Mouse (Mus musculus): ENCODE measurements at regions not wholly inside any gene's neighbourhood (a gene's known extent, or its start where the extent isn't known, plus 50 kb on each side); places are given as distances from the start of the nearest gene placed in this dataset.

DNA sequence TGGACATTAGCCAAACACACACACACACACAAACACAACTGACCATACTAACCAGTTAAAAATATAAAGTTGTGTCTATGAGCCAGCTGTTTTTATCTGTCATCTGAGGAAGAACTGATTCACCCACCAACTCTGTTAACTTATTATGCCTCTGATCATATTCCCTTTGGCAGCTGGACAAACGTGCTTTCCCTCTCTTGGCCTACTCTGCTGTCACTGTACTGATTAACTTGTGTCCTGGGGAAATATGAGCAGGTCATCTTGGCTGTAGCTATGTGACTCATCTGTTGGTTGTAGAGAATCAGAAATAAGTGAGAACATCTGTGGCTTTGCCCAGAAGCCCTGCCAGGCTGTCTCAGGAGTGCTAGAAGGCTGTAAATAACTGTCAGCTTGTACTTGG, 210.9 kb upstream of the Gm11232 start:
- H3K36me3 ChIP-seq (ENCODE audit: control insufficient read depth, insufficient read depth, low read length): no peaks in the 10 kb centered on the region
- no peak overlapping the region for H3K9ac ChIP-seq (ENCODE audit: low read length)
- no peak overlapping the region for H3K4me2 ChIP-seq
- H3K4me1 ChIP-seq (ENCODE audit: control insufficient read depth, insufficient read depth, low read length): no peaks in the 10 kb centered on the region
- WGBS: 74% methylated on average over 1 of the region's 1 CpGs
- no peak overlapping the region for H3K4me3 ChIP-seq (ENCODE audit: low read depth, low read length)
- no peaks in the 10 kb centered on the region for H3K9me3 ChIP-seq (ENCODE audit: control insufficient read depth, low read length)
- no peak for DNase-seq (ENCODE audit: low spot score, missing footprints)
- no peak overlapping the region for H3K27ac ChIP-seq (ENCODE audit: low read depth, low read length)
- no peak for ATAC-seq (ENCODE audit: low FRiP score)
- no peaks in the 10 kb centered on the region for H3K27me3 ChIP-seq (ENCODE audit: control insufficient read depth, insufficient read depth, low read length)

DNA sequence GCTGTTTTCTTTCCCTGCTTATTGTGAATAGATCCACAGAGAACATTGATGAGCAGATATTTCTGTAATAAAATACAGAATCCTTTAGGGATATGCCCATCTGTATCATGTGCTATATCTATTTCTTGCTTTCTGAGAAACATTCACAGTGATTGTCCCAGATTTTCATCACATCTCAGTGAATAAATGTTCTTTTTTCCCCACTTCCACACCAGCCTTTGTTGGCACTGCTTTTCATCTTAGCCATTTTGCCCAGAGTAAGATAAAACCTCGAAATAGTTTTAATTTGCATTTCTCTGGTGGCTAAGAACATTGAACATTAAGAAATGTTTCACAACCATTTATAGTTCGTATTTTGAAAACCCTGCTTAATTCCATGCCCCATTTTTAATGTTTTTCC, 195.7 kb upstream of the Gm11232 start:
- H3K9me3 ChIP-seq (ENCODE audit: control insufficient read depth, low read length): no peaks in the 10 kb centered on the region
- H3K9ac ChIP-seq (ENCODE audit: low read length): no peak overlapping the region
- H3K4me2 ChIP-seq: no peak overlapping the region
- ATAC-seq (ENCODE audit: low FRiP score): no peak
- no peak for DNase-seq (ENCODE audit: low spot score, missing footprints)
- H3K36me3 ChIP-seq (ENCODE audit: control insufficient read depth, insufficient read depth, low read length): no peaks in the 10 kb centered on the region
- H3K27ac ChIP-seq (ENCODE audit: low read depth, low read length): no peak overlapping the region
- 76% methylated on average over 2 of the region's 2 CpGs for WGBS
- no peak overlapping the region for H3K4me3 ChIP-seq (ENCODE audit: low read depth, low read length)
- H3K27me3 ChIP-seq (ENCODE audit: control insufficient read depth, insufficient read depth, low read length): no peaks in the 10 kb centered on the region
- H3K4me1 ChIP-seq (ENCODE audit: control insufficient read depth, insufficient read depth, low read length): no peaks in the 10 kb centered on the region

GRCm38 (mm10) chr4:71933240-71933986, 175.6 kb upstream of the Gm11232 start:
- Histone ChIP-seq H3K27ac (ENCODE audit: low read depth, low read length) (no peak overlapping the region), H3K9ac (ENCODE audit: low read length) (no peak overlapping the region), H3K9me3 (ENCODE audit: control insufficient read depth, low read length) (no peaks in the 10 kb centered on the region), H3K27me3 (ENCODE audit: control insufficient read depth, insufficient read depth, low read length) (no peaks in the 10 kb centered on the region), H3K36me3 (ENCODE audit: control insufficient read depth, insufficient read depth, low read length) (no peaks in the 10 kb centered on the region), H3K4me1 (ENCODE audit: control insufficient read depth, insufficient read depth, low read length) (no peaks in the 10 kb centered on the region), H3K4me3 (ENCODE audit: low read depth, low read length) (no peak overlapping the region), H3K4me2 (no peak overlapping the region)
- ATAC-seq (ENCODE audit: low FRiP score) (peak; percentile 57; the same call in 1 of the 2 replicates), DNase-seq (ENCODE audit: low spot score, missing footprints) (no peak)
- WGBS: 52% methylated on average over 2 of the region's 2 CpGs

- 0 out of 2 replicates have a peak, but pooled peaks have one; percentile 16 for ATAC-seq (ENCODE audit: low FRiP score)
- WGBS: 77% methylated on average over 1 of the region's 1 CpGs
- H3K4me1 ChIP-seq (ENCODE audit: control insufficient read depth, insufficient read depth, low read length): no peaks in the 10 kb centered on the region
Measured at GRCm38 (mm10) chr4:71932818-71933217, 175.1 kb upstream of the Gm11232 start.

DNA sequence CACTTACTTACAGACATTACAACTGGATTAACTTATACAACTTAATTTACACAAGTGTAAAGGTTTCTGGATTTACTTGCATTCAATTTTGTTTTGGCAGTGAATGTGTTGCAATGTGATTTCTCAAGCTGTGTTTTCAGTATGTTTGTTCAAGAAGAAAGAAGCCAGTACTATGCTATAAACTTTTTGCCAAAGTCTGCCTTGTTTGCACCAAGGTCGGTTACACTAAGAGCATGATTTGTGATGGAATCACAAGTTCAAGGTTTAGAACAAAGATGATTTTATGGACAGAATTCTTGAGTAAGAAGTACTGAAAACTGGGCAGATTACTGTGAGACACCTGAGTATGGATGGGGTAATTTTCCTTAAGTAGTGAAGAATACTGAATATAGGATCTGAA, 153.8 kb upstream of the Gm11232 start:
- Histone ChIP-seq H3K9ac (ENCODE audit: low read length) (no peak overlapping the region), H3K36me3 (ENCODE audit: control insufficient read depth, insufficient read depth, low read length) (no peaks in the 10 kb centered on the region), H3K4me3 (ENCODE audit: low read depth, low read length) (no peak overlapping the region), H3K4me1 (ENCODE audit: control insufficient read depth, insufficient read depth, low read length) (no peaks in the 10 kb centered on the region), H3K27me3 (ENCODE audit: control insufficient read depth, insufficient read depth, low read length) (no peaks in the 10 kb centered on the region), H3K9me3 (ENCODE audit: control insufficient read depth, low read length) (no peaks in the 10 kb centered on the region), H3K4me2 (no peak overlapping the region), H3K27ac (ENCODE audit: low read depth, low read length) (no peak overlapping the region)
- DNase-seq (ENCODE audit: low spot score, missing footprints) (no peak), ATAC-seq (ENCODE audit: low FRiP score) (no peak)
- WGBS: 83% methylated on average over 1 of the region's 1 CpGs

More at GRCm38 (mm10) chr4:71932818-71933217, 175.1 kb upstream of the Gm11232 start:
- no peak overlapping the region for H3K9ac ChIP-seq (ENCODE audit: low read length)
- no peak overlapping the region for H3K4me2 ChIP-seq
- no peak for DNase-seq (ENCODE audit: low spot score, missing footprints)
- no peak overlapping the region for H3K27ac ChIP-seq (ENCODE audit: low read depth, low read length)
- no peaks in the 10 kb centered on the region for H3K9me3 ChIP-seq (ENCODE audit: control insufficient read depth, low read length)
- H3K36me3 ChIP-seq (ENCODE audit: control insufficient read depth, insufficient read depth, low read length): no peaks in the 10 kb centered on the region
- H3K27me3 ChIP-seq (ENCODE audit: control insufficient read depth, insufficient read depth, low read length): no peaks in the 10 kb centered on the region
- no peak overlapping the region for H3K4me3 ChIP-seq (ENCODE audit: low read depth, low read length)

GRCm38 (mm10) chr4:71875651-71876050, 117.9 kb upstream of the Gm11232 start:
- no peak for DNase-seq (ENCODE audit: low spot score, missing footprints)
- Histone ChIP-seq H3K4me2 (no peak overlapping the region), H3K27me3 (ENCODE audit: control insufficient read depth, insufficient read depth, low read length) (no peaks in the 10 kb centered on the region), H3K9me3 (ENCODE audit: control insufficient read depth, low read length) (no peaks in the 10 kb centered on the region), H3K27ac (ENCODE audit: low read depth, low read length) (no peak overlapping the region), H3K36me3 (ENCODE audit: control insufficient read depth, insufficient read depth, low read length) (no peaks in the 10 kb centered on the region), H3K9ac (ENCODE audit: low read length) (no peak overlapping the region), H3K4me3 (ENCODE audit: low read depth, low read length) (no peak overlapping the region), H3K4me1 (ENCODE audit: control insufficient read depth, insufficient read depth, low read length) (no peaks in the 10 kb centered on the region)
- WGBS: 90% methylated on average over 4 of the region's 4 CpGs
- no peak for ATAC-seq (ENCODE audit: low FRiP score)

GRCm38 (mm10) chr4:71866948-71867347, 109.2 kb upstream of the Gm11232 start:
- Histone ChIP-seq H3K4me1 (ENCODE audit: control insufficient read depth, insufficient read depth, low read length) (no peaks in the 10 kb centered on the region), H3K27ac (ENCODE audit: low read depth, low read length) (no peak overlapping the region), H3K9me3 (ENCODE audit: control insufficient read depth, low read length) (no peaks in the 10 kb centered on the region), H3K27me3 (ENCODE audit: control insufficient read depth, insufficient read depth, low read length) (no peaks in the 10 kb centered on the region), H3K9ac (ENCODE audit: low read length) (no peak overlapping the region), H3K36me3 (ENCODE audit: control insufficient read depth, insufficient read depth, low read length) (no peaks in the 10 kb centered on the region), H3K4me2 (no peak overlapping the region), H3K4me3 (ENCODE audit: low read depth, low read length) (no peak overlapping the region)
- DNase-seq (ENCODE audit: low spot score, missing footprints) (no peak), ATAC-seq (ENCODE audit: low FRiP score) (no peak)
- 89% methylated on average over 1 of the region's 1 CpGs for WGBS

GRCm38 (mm10) chr4:71841833-71842232, 84.1 kb upstream of the Gm11232 start:
- H3K4me1 ChIP-seq (ENCODE audit: control insufficient read depth, insufficient read depth, low read length): no peaks in the 10 kb centered on the region

DNA sequence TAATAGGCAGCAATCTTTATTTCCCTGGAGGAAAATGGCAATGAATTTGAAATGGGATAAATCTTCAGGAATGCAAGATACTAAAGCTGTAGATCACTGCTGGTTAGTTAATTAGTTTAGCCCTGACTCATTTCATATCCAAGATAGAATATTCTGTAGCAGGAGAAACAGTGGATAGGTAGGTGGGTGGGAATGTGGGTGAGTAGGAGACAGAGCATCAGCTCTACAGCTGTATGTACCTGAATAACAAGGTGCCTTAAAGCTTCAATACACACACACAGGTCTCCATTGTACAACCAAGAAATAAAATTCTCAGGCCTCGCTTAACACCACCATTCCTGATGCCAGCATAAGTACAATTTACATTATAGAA, 83.0 kb upstream of the Gm11232 start:
- H3K4me3 ChIP-seq (ENCODE audit: low read depth, low read length): no peak overlapping the region
- DNase-seq (ENCODE audit: low spot score, missing footprints) (no peak), ATAC-seq (ENCODE audit: low FRiP score) (peak; percentile 46; the same call in 1 of the 2 replicates)
- 92% methylated on average over 1 of the region's 1 CpGs for WGBS
- no peaks in the 10 kb centered on the region for H3K27me3 ChIP-seq (ENCODE audit: control insufficient read depth, insufficient read depth, low read length)
- H3K27ac ChIP-seq (ENCODE audit: low read depth, low read length): no peak overlapping the region
- H3K4me2 ChIP-seq: no peak overlapping the region
- H3K9me3 ChIP-seq (ENCODE audit: control insufficient read depth, low read length): no peaks in the 10 kb centered on the region
- H3K36me3 ChIP-seq (ENCODE audit: control insufficient read depth, insufficient read depth, low read length): no peaks in the 10 kb centered on the region
- no peaks in the 10 kb centered on the region for H3K4me1 ChIP-seq (ENCODE audit: control insufficient read depth, insufficient read depth, low read length)
- H3K9ac ChIP-seq (ENCODE audit: low read length): no peak overlapping the region

More at GRCm38 (mm10) chr4:71841833-71842232, 84.1 kb upstream of the Gm11232 start:
- 90% methylated on average over 3 of the region's 3 CpGs for WGBS
- H3K4me2 ChIP-seq: no peak overlapping the region
- H3K27me3 ChIP-seq (ENCODE audit: control insufficient read depth, insufficient read depth, low read length): no peaks in the 10 kb centered on the region
- H3K4me3 ChIP-seq (ENCODE audit: low read depth, low read length): no peak overlapping the region
- ATAC-seq (ENCODE audit: low FRiP score): no peak
- no peak for DNase-seq (ENCODE audit: low spot score, missing footprints)
- no peak overlapping the region for H3K27ac ChIP-seq (ENCODE audit: low read depth, low read length)
- no peaks in the 10 kb centered on the region for H3K36me3 ChIP-seq (ENCODE audit: control insufficient read depth, insufficient read depth, low read length)
- H3K9ac ChIP-seq (ENCODE audit: low read length): no peak overlapping the region
- no peaks in the 10 kb centered on the region for H3K9me3 ChIP-seq (ENCODE audit: control insufficient read depth, low read length)

Measured in midbrain, embryonic 11.5 days (tissue).